Mouse (Mus musculus): ENCODE results near the gene Uimc1.

GRCm38 (mm10) chr13:55040016-55040415, 60.1 kb downstream of the Uimc1 start:
- TF ChIP-seq RCOR1 (conservative IDR thresholded peaks at IDR 0.05; ENCODE audit: low read depth, low read length) (no peak), SIN3A (IDR thresholded peaks at IDR 0.05; ENCODE audit: low read length) (no peak), CTCF (conservative IDR thresholded peaks at IDR 0.05 in 1 of 2, IDR thresholded peaks at IDR 0.05 in 1 of 2; ENCODE audit: low read depth in 2 of 2, low read length in 2 of 2) (no peak), EP300 (IDR thresholded peaks at IDR 0.05; ENCODE audit: low read length) (no peak), MAX (IDR thresholded peaks at IDR 0.05; ENCODE audit: low read length) (no peak), ETS1 (conservative IDR thresholded peaks at IDR 0.05; ENCODE audit: low read depth, low read length) (no peak), ELF1 (IDR thresholded peaks at IDR 0.05; ENCODE audit: low read depth, low read length) (no peak), ZKSCAN1 (IDR thresholded peaks at IDR 0.05; ENCODE audit: borderline replicate concordance, low read depth, low read length) (no peak), POLR2A (IDR thresholded peaks at IDR 0.05; ENCODE audit: low read depth, low read length) (no peak), TBP (conservative IDR thresholded peaks at IDR 0.05; ENCODE audit: low read depth, low read length) (no peak), USF1 (IDR thresholded peaks at IDR 0.05; ENCODE audit: low read depth, low read length) (no peak), POLR2AphosphoS2 (IDR thresholded peaks at IDR 0.05; ENCODE audit: low read depth, low read length) (no peak), E2F4 (IDR thresholded peaks at IDR 0.05; ENCODE audit: insufficient replicate concordance, low read depth, low read length) (no peak), USF2 (conservative IDR thresholded peaks at IDR 0.05; ENCODE audit: low read depth, low read length) (no peak)

Data from CH12.LX (cell line).